Mouse (Mus musculus) left cerebral cortex, adult 8-10 months (tissue): Measurements from ENCODE around the gene Gm49776. TPM values are rescaled to one million over a fixed set of nuclear protein-coding genes. Genes with fewer than 3 reads are reported as not detected.

ENCODE experiments used
- DNase-seq, 2 experiments: peaks; one replicate each; pipeline ENCODE4 v3.0.0; 2022; ENCODE audit warnings: low spot score in 2 of 2
- total RNA-seq, 4 experiments: library from RNA; stranded (reverse); gene quantifications; 2 replicates each; pipeline ENCODE4 v1.2.4; 2022

The Gm49776 gene
- total RNA-seq, 4 experiments from 2014 or later = not detected

DNA sequence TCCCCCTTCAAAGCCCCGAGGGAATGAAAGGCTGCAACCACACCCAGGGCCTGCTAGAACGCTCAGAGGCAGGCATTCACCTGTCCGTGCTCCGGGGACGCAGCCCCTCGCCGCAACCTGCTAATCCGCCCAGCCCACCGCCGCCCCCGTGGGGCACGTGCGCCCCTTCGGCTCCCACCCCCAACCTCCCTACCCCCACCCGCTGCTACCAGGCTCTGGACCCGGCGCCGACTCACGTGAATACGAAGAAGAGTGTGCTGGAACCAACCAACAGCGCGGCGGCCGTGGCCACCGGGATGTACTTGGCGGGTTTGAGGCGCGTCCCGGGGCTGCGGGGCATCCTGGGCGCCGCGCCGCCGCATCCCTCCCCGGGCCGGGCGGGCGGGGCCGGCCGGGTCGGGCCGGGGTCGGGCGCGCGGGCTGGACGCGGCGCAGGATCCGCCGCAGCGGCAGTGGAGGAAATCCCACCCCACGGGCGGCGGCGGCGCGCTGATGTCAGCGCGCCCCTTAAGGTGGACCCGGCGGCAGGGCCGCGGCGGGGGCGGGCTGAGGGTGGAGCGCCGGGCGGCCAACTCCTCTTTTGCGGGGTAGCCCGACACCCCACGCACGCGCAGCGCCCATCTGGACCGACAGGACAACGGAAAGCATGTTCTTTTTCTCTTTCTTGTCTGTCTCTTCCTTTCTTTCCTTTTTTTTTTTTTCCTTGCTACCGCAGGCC is 23.3 kb downstream of the Gm49776 start, which contains the start of gene Zdhhc8:
Gene Zdhhc8 (minus strand): TSS at position 466 of the 718 bp plus-strand sequence.
- peak; percentile 67 to 73 for DNase-seq

DNA sequence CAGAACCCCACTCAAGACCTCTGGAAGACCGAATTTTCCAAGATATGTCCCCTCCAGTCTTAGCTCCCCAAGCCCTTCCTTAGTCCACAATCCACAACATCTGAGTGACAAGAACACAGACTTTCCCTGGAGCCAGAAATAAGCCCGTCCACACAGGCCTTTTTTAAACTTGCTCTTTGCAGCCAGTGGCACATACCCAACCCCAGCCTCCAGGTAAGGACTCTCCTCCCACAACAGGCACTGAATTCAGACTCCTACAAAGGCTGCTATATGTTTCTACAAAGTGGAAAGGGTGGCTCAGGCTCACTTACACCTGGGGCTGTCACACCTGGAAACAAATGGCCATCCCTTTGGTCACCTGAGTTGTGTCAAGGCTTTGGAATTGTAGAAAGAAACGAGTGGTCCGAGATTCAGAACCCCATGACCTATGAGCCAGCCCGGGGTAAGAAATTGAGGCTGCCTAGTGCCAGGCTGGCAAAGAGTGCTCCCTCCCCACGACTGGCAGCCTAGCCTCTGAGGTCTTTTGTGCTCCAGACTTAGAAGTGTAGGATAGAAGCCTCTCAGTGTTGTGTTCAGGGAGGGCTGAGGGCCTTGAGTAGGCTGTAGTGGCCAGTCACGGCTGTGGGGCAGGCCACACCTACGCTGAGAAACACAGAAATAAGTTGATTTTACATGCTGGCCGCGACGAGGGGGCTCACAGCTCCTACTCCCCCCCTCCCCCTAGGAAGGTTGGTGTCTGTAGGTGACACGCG is 24.0 kb downstream of the Gm49776 start:
- DNase-seq = peak in 1 of 2 experiments; percentile 55

DNA sequence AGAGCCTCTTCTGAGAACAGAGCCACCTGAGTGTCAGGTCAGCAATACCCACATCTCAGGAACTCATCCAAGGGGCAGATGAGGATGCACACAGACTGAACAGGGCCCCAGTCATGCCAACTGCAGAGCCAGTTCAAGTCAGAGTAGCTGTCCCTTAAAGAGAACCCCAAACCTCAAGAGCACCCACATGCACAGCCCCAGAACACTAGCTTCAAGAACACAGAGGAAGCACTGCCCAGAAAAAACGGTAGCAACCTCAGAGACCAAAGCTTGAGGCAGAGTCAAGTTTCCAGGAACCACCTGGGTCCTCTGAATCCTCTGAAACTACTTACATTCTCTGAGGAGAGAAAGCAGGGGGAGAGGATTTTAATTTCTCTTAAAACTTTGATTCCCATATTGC is 24.7 kb downstream of the Gm49776 start:
- DNase-seq = no peak

DNA sequence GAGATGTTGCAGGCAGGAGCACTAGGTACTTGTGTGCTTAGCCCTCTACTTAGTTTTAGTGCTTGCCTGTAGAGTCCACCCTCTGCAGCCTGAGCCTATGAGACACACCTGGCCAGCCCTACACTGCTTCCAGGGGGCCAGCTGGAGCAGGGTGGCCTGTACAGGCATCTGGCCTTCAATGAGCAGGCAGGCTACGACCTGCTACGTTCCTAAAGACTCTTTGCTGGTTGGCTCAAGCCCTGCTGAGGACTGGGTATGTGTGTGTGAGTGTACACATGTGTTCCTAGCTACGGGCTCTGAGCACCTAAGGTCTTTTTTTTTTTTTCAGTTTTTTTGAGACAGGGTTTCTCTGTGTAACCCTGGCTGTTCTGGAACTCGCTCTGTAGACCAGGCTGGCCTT is 26.7 kb downstream of the Gm49776 start:
- no peak for DNase-seq

DNA sequence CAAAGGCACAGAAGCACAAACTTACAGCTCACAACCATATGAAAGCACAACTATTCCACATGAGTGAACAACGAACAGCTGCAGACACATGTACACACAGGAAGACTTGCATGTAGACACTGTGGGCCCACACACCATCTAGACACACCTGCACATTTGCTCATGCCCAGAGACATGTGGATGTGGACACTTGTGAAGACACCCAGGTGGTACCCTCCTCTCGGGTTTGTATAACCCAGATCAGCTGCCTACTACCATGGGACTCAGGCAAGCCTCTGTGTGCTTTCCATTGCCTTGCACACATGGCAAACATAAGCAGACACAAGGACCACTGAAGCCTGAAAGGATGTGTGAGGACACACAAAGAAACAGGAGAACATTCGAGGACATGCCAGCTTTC is 27.1 kb downstream of the Gm49776 start:
- DNase-seq = no peak

DNA sequence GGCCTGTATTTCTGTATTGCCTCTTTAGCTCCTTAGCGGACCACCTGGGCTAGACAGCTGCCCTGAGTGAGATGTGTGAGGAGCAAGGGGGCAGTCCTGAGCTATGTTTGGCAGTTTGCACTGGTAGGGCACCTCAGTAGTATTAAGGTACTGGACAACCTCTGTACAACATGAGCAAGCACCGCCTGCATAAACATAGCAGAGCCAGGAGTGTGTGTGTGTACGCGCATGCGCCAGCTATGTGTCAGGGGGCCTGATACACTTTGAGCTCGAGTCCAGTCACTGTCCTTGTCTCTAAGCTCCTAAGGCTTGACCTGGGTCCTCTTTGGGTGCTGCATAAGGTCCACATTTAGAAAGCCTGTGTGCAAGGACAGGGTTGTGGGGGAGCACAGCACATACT is 27.5 kb downstream of the Gm49776 start:
- DNase-seq = no peak

- peak; percentile 74 to 93 for DNase-seq
Observed at GRCm38 (mm10) chr16:18229622-18230021, 28.5 kb downstream of the Gm49776 start.

DNA sequence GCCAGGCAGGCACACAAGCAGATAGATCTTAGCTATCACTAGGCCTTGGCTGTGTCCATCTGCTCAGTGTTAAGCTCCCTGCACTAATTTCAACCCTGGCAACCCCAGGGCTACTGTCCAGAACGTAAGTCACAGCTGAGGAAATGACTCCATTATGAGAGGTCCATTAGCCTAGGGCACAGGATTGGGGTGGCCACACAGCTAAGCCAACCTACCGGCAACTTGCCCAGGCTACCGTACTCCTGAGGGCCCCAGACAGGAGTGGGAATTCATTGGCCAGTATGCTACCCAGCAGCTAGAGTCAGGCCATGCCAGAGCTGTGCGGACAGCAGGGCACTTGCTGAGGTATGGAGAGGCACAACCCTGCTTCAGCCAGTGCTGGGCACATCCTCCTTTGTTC is 29.3 kb downstream of the Gm49776 start:
- no peak for DNase-seq

DNA sequence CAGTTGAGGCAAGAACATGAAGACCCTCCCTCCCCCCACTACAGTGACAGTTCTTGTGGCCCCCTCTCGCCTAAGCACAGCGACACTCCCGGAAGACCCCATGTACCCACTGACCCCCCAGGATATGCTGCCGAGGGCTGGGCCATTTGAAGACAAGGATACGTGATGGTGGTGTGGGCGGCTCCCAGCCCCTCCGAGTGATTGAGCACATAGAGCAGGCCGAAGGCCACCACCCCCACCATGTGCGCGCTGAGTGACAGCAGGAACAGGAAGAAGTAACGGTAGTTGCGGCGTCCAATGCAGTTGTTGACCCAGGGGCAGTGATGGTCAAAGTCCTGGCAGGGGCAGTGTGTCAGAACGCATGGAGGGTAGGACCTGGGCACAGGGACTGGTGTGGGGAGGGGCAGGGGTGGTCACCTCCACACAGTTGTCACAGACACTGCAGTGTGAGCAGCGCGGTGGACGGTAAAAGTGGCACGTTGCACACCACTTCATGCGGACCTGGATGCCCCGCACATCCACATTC is 30.2 kb downstream of the Gm49776 start:
- no peak for DNase-seq

DNA sequence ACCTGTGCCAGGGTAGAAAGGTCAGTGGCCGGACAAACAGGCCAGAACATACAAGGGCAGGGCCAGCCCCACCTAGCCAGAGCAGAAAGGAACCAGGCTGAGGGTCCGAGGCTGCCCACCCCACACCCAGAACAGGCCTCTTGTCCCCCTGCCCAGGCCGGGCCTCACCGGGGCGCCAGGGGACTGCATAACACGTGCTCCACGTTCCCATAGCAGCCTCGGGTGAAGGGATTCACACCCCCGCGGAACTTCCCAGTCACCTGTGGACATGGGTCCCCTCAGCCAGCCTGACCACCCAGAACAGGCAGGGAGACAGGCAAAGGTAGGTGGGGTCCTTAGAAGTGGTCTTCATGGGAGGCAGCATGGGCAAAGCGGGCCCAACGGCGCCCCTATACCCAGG is 30.9 kb downstream of the Gm49776 start:
- DNase-seq = no peak

GRCm38 (mm10) chr16:18222188-18222587 is 35.9 kb downstream of the Gm49776 start:
- no peak for DNase-seq

DNA sequence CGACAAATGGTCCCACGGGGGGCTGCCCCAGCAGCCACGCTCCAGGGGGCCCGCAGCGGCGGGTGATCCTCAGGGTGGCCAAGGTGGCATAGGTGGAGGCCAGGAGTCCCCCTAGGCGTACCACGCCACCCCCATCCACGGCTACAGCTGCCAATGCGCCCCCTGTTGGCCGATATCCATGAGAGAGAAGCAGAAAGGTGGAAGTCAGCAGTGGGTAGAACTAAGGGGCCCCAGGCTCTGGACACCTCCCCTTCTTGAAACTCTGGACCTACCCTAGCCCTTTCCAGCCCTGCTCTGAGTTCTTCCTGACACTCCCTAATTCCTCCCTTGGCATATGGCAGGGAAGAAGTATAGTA is 36.6 kb downstream of the Gm49776 start:
- no peak for DNase-seq

- DNase-seq = no peak
Observed at GRCm38 (mm10) chr16:18220856-18221542, 37.1 kb downstream of the Gm49776 start.

DNA sequence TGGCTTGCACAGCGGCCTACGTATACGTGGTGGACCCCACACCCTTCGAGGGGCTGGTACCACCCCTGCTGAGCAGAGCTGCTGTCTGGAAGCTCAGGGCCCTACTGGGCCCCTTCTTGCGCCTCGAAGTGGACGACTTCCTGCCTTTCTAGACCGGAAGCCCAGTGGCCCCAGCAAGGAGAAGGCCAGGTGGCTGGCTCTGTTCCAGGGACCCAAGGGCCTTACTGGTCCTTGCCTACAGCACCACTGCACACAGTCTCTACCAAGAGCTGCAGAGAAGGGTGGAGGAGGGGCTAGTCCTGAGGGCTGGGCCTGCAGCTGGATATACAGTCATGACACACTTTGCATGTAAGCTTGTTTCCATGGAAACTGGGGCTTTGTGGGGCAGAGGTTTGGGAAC is 38.1 kb downstream of the Gm49776 start:
- no peak for DNase-seq

DNA sequence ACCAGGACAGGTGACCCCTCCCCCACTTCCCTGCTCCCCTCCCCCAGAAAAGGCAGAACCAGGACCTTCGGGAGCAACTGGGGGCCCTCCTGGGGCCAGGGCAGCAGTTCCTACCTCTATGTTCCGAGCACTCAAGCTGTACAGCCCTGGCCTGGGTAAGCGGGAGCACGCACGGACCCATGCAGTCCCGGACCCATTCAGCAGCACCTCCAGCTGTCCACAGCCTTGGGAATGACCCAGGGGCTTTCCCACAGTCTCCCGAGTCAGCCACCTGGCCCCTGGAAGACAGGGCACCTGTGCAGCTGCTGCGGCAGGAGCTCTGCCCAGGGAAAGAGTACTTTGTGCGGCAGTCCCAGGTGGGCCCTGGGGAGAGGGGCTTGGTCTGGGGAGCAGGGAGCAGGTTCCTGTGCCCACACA is 39.5 kb downstream of the Gm49776 start:
- DNase-seq = no peak

DNA sequence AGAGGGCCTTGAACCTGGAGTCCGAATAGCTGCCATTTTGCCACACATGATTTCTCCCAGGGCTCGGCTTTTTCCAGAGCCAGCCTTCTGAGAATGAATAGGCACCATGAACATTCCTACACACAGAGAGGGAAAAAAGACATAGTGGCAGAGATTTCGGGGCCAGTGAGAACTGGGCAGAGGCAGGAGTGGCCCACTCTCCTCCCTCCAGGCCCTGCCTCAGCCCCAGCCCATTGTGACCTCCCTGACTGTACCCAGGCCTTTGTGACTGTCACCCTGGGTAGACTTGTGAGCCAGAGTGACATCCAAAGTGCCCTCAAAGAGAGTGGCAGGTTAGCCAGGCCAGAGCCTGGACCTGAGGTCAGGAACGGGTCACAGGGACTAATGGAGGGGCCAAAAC is 40.5 kb downstream of the Gm49776 start, which contains the start of gene Ccdc188:
Gene Ccdc188 (plus strand): TSS at position 301 of the 400 bp plus-strand sequence.
- DNase-seq = no peak

DNA sequence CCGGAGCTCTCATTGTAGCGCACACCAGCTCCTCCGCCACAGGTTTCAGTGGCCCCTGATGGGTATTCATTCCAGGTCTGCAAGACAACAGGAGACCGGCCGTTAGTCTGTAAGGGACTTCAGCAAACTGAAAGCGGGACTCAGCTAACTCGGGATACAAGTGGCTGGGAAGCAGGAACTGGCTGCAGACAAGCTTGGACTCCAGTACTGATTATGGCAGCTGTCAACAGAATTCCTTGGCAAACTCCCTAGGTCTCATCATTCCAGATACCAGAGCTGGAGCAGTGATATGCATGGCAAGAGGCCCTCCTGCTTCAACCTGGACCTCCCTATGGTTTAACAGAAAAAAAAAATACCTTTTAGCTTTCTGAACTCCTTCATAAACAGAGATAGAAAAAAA is 43.3 kb downstream of the Gm49776 start:
- no peak for DNase-seq

DNA sequence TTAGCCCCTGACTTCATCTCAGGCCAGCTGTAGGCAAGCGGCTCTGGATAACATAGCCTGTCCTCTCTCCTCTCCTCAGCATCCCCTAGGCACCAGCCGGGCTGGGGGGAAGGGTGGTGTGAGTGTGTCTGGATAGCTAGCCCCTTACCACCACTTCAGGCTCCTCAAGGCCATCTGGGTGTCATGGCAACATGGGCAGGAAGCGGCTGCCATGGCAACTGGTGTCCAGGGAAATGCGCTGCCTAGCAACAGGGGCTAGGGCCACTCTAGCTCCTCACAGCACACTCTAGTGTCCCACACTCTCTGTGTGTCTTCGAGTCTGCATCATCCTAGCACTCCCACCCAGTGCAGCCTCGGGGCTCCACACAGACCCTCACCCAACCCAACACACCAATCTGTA is 44.4 kb downstream of the Gm49776 start:
- peak in 1 of 2 experiments; percentile 83 for DNase-seq

- DNase-seq = peak in 1 of 2 experiments; percentile 95
Observed at GRCm38 (mm10) chr16:18211417-18212171, 46.5 kb downstream of the Gm49776 start.

GRCm38 (mm10) chr16:18210701-18211416 is 47.3 kb downstream of the Gm49776 start:
- peak in 1 of 2 experiments; percentile 49 for DNase-seq
